Mouse (Mus musculus): ENCODE data around the gene Rptor. TPM values are rescaled to one million over a fixed set of nuclear protein-coding genes. Genes with fewer than 3 reads are reported as not detected.
A peak's percentile ranks its signal among the peaks of the same experiment; 100 is the strongest.
"Not testable (repeated sequence)": the region's sequence is repeated elsewhere in the genome, so short reads cannot be mapped to it uniquely, and the experiment has no call there.

The Rptor gene
- total and polyA plus RNA-seq, 3 experiments: 19.7 to 32.4 (median 32.1) TPM

DNA sequence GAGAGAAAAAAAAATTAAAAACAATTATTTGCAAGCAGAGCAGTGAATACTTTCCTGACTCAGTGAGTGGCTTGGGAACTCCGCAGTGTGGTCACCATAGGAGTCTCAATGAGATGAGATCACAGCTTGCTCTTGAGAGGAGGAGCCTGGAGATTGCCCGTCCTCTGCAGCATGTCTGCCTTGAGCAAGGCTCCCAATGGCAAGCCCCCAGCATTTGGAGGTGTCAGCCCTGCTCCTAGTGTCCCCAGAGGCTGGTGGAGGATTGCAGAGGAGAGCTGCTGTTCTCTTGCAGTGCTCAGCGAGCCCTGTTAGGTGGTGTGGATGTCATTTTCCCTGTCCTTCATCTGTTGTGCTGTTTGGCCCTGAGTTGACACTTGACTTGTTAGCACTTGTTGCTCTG lies 56.6 kb downstream of the Rptor start:
- no peaks in the 10 kb centered on the region for H3K36me3 ChIP-seq (ENCODE audit: control insufficient read depth, insufficient read depth, low read length)
- H3K79me2 ChIP-seq (replicated peaks; ENCODE audit: control insufficient read depth, insufficient read depth, low read length): peaks cover 1% of the 10 kb centered on the region; the same call in 1 of the 2 replicates
- peaks cover 10% of the 10 kb centered on the region for H3K4me1 ChIP-seq (ENCODE audit: control insufficient read depth, insufficient read depth, low read length)
- TF ChIP-seq CTCF (IDR thresholded peaks at IDR 0.05): no peak
- no peak for TF ChIP-seq POLR2A (IDR thresholded peaks at IDR 0.05; ENCODE audit: insufficient read depth, low read depth, low read length)
- TF ChIP-seq EP300 (IDR thresholded peaks at IDR 0.05; ENCODE audit: insufficient read depth, low read depth, low read length): no peak
- no peak overlapping the region for H3K4me3 ChIP-seq
- no peak overlapping the region for H3K27ac ChIP-seq
- intact Hi-C loops (cut with DNase I): no loop called here
- no peak overlapping the region for H3K9ac ChIP-seq (ENCODE audit: low read depth, low read length)
- no peak for DNase-seq
- WGBS: 95% methylated on average over 3 of the region's 3 CpGs
- H3K27me3 ChIP-seq (ENCODE audit: control insufficient read depth, insufficient read depth, low read length): no peaks in the 10 kb centered on the region

DNA sequence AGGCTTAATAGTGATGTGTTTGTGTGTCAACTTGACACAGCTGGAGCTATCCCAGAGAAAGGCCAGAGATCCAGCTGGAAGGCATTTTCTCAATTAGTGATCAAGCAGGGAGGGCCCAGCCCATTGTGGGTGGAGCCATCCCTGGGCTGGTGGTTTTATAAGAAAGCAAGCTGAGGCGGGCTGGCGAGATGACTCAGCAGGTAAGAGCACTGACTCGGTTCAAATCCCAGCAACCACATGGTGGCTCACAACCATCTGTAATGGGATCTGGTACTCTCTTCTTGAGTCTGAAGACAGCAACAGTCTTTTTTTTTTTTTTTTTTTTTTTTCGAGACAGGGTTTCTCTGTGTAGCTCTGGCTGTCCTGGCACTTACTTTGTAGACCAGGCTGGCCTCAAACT lies 58.8 kb downstream of the Rptor start:
- peak in 1 of 2 experiments; percentile 27 for DNase-seq
- H3K36me3 ChIP-seq (ENCODE audit: control insufficient read depth, insufficient read depth, low read length); H3K9ac ChIP-seq (ENCODE audit: low read depth, low read length); H3K27me3 ChIP-seq (ENCODE audit: control insufficient read depth, insufficient read depth, low read length); H3K27ac ChIP-seq; H3K4me3 ChIP-seq; intact Hi-C loops (cut with DNase I); H3K79me2 ChIP-seq (replicated peaks; ENCODE audit: control insufficient read depth, insufficient read depth, low read length): not testable (repeated sequence)
- peaks cover 12% of the 10 kb centered on the region for H3K4me1 ChIP-seq (ENCODE audit: control insufficient read depth, insufficient read depth, low read length)
- WGBS: 60% methylated on average over 4 of the region's 4 CpGs

DNA sequence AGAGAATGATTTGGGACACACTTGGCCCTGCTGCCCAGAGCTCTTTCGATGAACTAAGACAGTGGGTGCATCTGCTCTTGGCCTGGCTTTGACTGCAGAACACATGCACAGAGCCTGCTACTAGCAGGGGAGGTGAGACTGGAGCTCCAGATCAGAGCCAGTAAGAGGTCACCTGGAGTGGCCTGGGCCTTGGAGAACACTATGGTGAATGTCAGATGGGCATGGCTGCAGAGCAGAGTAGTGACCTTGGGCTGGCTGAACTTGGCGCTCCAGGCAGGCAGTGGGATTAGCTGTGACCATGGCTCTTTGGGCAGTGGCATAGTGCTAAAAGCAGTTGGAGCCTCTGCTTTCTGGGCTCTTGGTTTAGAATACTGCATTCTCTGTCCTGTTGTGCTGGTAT lies 61.2 kb downstream of the Rptor start:
- intact Hi-C loops (cut with DNase I): no loop called here
- Histone ChIP-seq H3K4me3 (no peak overlapping the region), H3K79me2 (replicated peaks; ENCODE audit: control insufficient read depth, insufficient read depth, low read length) (no peaks in the 10 kb centered on the region), H3K27me3 (ENCODE audit: control insufficient read depth, insufficient read depth, low read length) (no peaks in the 10 kb centered on the region), H3K36me3 (ENCODE audit: control insufficient read depth, insufficient read depth, low read length) (no peaks in the 10 kb centered on the region), H3K4me1 (ENCODE audit: control insufficient read depth, insufficient read depth, low read length) (peaks cover 10% of the 10 kb centered on the region; the same call in 1 of the 2 replicates), H3K9ac (ENCODE audit: low read depth, low read length) (no peak overlapping the region), H3K27ac (peak overlapping the region; percentile 58)
- no peak for TF ChIP-seq POLR2A (IDR thresholded peaks at IDR 0.05; ENCODE audit: insufficient read depth, low read depth, low read length)
- TF ChIP-seq CTCF (IDR thresholded peaks at IDR 0.05): no peak
- no peak for TF ChIP-seq EP300 (IDR thresholded peaks at IDR 0.05; ENCODE audit: insufficient read depth, low read depth, low read length)
- DNase-seq: peak in 1 of 2 experiments; percentile 45
- 66% methylated on average over 2 of the region's 2 CpGs for WGBS

DNA sequence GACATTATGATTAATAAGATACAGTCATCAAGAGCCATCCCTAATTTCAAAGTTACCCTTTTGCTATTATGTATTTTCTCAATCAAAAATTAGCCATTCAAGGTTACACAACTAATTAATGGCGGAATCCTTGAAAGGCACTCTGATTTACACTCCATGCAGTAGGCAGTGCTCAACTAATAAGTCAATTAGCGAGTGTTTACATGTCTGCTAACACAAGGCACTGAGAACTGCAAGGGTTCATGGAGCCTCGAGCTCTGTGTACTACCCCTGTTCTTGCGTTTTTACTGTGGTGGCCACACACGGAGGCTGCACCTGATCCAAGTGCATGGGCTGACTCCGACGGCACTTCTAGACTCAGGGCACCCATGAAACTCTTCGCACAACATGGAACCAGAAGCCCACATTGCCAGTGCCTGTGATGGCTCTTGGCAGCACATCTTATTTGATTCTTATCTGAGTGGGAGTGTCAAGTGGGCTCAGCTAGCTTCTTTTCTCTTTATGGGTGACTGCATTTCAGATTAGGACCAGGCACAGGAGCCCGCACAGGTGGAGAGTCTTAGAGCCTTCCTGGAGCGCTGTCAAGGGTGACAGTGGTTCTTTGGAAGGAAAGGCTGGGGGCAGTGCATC lies 62.1 kb downstream of the Rptor start:
- 93% methylated on average over 10 of the region's 10 CpGs for WGBS
- H3K27me3 ChIP-seq (ENCODE audit: control insufficient read depth, insufficient read depth, low read length): no peaks in the 10 kb centered on the region
- intact Hi-C loops (cut with DNase I): no loop called here
- TF ChIP-seq POLR2A (IDR thresholded peaks at IDR 0.05; ENCODE audit: insufficient read depth, low read depth, low read length): no peak
- no peak for TF ChIP-seq CTCF (IDR thresholded peaks at IDR 0.05)
- TF ChIP-seq EP300 (IDR thresholded peaks at IDR 0.05; ENCODE audit: insufficient read depth, low read depth, low read length): no peak
- no peak overlapping the region for H3K4me3 ChIP-seq
- H3K36me3 ChIP-seq (ENCODE audit: control insufficient read depth, insufficient read depth, low read length): no peaks in the 10 kb centered on the region
- H3K27ac ChIP-seq: no peak overlapping the region
- DNase-seq: no peak
- H3K79me2 ChIP-seq (replicated peaks; ENCODE audit: control insufficient read depth, insufficient read depth, low read length): 0 out of 2 replicates have a peak, but pooled peaks cover 1% of the 10 kb centered on the region
- H3K9ac ChIP-seq (ENCODE audit: low read depth, low read length): no peak overlapping the region
- peaks cover 10% of the 10 kb centered on the region; the same call in 1 of the 2 replicates for H3K4me1 ChIP-seq (ENCODE audit: control insufficient read depth, insufficient read depth, low read length)

DNA sequence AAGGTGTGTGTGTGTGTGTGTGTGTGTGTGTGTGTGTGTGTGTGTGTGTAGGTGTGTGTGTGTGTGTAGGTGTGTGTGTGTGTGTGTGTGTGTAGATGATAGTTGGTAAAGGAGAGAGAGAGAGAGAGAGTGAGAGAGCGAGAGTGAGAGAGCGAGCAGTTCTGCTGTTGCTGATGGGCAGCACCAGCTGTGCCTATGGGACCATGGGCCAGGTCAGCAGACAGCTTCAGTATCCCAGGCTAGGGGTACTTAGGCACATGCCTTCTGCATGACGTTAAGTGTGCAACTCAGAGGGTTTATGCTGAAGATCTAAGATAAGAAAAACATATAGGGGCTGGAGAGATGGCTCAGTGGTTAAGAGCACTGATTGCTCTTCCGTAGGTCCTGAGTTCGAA lies 62.6 kb downstream of the Rptor start:
- peaks cover 10% of the 10 kb centered on the region; the same call in 1 of the 2 replicates for H3K4me1 ChIP-seq (ENCODE audit: control insufficient read depth, insufficient read depth, low read length)
- TF ChIP-seq CTCF (IDR thresholded peaks at IDR 0.05) (no peak), POLR2A (IDR thresholded peaks at IDR 0.05; ENCODE audit: insufficient read depth, low read depth, low read length) (no peak), EP300 (IDR thresholded peaks at IDR 0.05; ENCODE audit: insufficient read depth, low read depth, low read length) (no peak)
- H3K9ac ChIP-seq (ENCODE audit: low read depth, low read length): no peak overlapping the region
- no peak overlapping the region for H3K27ac ChIP-seq
- intact Hi-C loops (cut with DNase I): no loop called here
- WGBS: 89% methylated on average over 5 of the region's 5 CpGs
- 0 out of 2 replicates have a peak, but pooled peaks cover 1% of the 10 kb centered on the region for H3K79me2 ChIP-seq (replicated peaks; ENCODE audit: control insufficient read depth, insufficient read depth, low read length)
- no peaks in the 10 kb centered on the region for H3K36me3 ChIP-seq (ENCODE audit: control insufficient read depth, insufficient read depth, low read length)
- H3K4me3 ChIP-seq: no peak overlapping the region
- DNase-seq: no peak
- H3K27me3 ChIP-seq (ENCODE audit: control insufficient read depth, insufficient read depth, low read length): no peaks in the 10 kb centered on the region

DNA sequence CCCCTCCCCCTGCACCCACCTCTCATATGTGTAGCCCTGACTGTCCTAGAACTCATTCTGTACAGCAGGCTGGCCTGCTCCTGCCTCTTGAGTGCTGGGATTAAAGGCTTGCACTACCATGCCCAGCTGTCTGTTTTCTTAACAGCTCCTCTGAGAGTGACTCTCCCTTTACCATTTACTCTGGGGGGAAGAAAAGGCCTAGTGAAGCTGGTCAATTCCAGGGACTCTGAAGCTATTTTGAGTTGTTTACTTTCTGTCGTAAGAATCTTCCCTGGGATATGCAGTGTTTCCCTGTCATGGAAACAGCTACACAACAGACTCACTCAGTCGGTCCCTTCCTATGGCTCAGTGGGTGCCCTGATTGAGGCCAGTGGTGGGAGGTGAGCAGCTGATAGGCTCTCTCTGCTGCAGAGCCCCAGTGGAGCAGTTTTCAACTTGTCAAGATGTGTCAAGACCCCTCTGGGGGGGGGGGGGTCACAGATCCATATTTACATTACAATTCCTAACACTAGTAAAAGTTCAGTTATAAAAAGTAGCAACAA lies 63.9 kb downstream of the Rptor start:
- intact Hi-C loops (cut with DNase I): no loop called here
- Histone ChIP-seq H3K4me1 (ENCODE audit: control insufficient read depth, insufficient read depth, low read length) (peaks cover 10% of the 10 kb centered on the region; the same call in 1 of the 2 replicates), H3K27ac (peak overlapping the region; percentile 75), H3K27me3 (ENCODE audit: control insufficient read depth, insufficient read depth, low read length) (no peaks in the 10 kb centered on the region), H3K4me3 (no peak overlapping the region), H3K9ac (ENCODE audit: low read depth, low read length) (0 out of 2 replicates have a peak overlapping the region, but pooled peaks have one; percentile 18), H3K79me2 (replicated peaks; ENCODE audit: control insufficient read depth, insufficient read depth, low read length) (0 out of 2 replicates have a peak, but pooled peaks cover 1% of the 10 kb centered on the region), H3K36me3 (ENCODE audit: control insufficient read depth, insufficient read depth, low read length) (no peaks in the 10 kb centered on the region)
- no peak for DNase-seq
- 12% methylated on average over 2 of the region's 2 CpGs for WGBS
- TF ChIP-seq EP300 (IDR thresholded peaks at IDR 0.05; ENCODE audit: insufficient read depth, low read depth, low read length): no peak
- no peak for TF ChIP-seq CTCF (IDR thresholded peaks at IDR 0.05)
- no peak for TF ChIP-seq POLR2A (IDR thresholded peaks at IDR 0.05; ENCODE audit: insufficient read depth, low read depth, low read length)

All from heart, adult 2 months (tissue).